Comparison of ENCODE assay signal across 8 mouse cellular contexts in the genomic region with DNA sequence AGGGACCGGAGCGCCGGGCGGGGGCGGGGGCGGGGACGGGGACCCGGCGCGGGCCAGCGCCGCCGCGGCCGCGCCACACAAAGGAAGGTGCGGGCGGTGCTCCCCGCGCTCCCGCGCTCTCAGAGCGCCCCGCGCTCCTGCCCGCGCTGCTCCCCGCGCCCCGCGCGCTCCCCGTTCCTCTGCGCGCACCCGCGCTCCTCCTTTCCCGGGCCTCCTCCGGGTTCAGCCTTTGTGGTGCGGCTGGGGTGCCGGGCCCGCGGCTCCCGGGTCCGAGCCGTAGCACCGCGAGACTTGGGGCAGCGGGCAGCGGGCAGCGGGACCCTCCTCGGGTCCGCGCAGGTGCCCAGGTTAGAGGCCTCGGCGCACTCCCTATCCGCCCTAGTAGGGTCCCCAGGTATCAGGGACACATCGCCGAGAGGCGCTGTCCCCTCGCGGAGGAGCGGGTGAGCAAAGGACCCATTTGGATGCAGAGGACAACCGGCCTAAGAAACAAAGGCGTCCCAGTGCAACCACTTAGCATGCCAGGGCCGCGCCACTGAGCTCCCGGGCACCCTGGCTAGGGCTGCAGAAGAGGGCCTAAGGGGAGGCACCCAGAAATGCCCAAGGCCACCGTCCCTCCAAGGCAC. TPM values are rescaled to one million over a fixed set of nuclear protein-coding genes. Genes with fewer than 3 reads are reported as not detected.
A peak's percentile ranks its signal among the peaks of the same experiment; 100 is the strongest.
DNase-seq lines count a peak whose midpoint lies in the region; ATAC-seq and TF ChIP-seq lines count a peak whose summit lies in the region.

TSS of gene Arnt2 (minus strand) at position 281 of the 626 bp plus-strand sequence.

- H3K27me3 ChIP-seq in limb, embryonic 13.5 days = no peaks in the 10 kb centered on the region
- no peaks in the 10 kb centered on the region for H3K27me3 ChIP-seq in neural tube, embryonic 13.5 days

- H3K9me3 ChIP-seq in limb, embryonic 13.5 days = no peaks in the 10 kb centered on the region
- no peaks in the 10 kb centered on the region for H3K9me3 ChIP-seq in neural tube, embryonic 13.5 days

- no peak for TF ChIP-seq CTCF in gastrocnemius, adult 2 months (IDR thresholded peaks at IDR 0.05)

- peak within 1 kb of the TSS; percentile 69 for H3K4me3 ChIP-seq in gastrocnemius, adult 2 months
- peak within 1 kb of the TSS; percentile 73 for H3K4me3 ChIP-seq in limb, embryonic 13.5 days
- H3K4me3 ChIP-seq in neural tube, embryonic 13.5 days = peak within 1 kb of the TSS; percentile 78

- ATAC-seq in frontal cortex, adult (ENCODE audit: low TSS enrichment) = peak; percentile 77
- peak; percentile 82 for ATAC-seq in limb, embryonic 13.5 days (ENCODE audit: low FRiP score, low read depth)
- ATAC-seq in neural tube, embryonic 13.5 days (ENCODE audit: low read depth) = peak; percentile 91

- peaks cover 20% of the 10 kb centered on the region for H3K4me1 ChIP-seq in limb, embryonic 13.5 days
- peaks cover 40% of the 10 kb centered on the region for H3K4me1 ChIP-seq in neural tube, embryonic 13.5 days (replicated peaks)

- peak within 1 kb of the TSS; percentile 87 for H3K9ac ChIP-seq in limb, embryonic 13.5 days
- peak within 1 kb of the TSS; percentile 91 for H3K9ac ChIP-seq in neural tube, embryonic 13.5 days

- no peak within 1 kb of the TSS; the same call in 1 of the 2 replicates for H3K27ac ChIP-seq in gastrocnemius, adult 2 months
- H3K27ac ChIP-seq in limb, embryonic 13.5 days = peak within 1 kb of the TSS; percentile 89
- H3K27ac ChIP-seq in neural tube, embryonic 13.5 days (replicated peaks) = peak within 1 kb of the TSS; percentile 97

- DNase-seq in gastrocnemius, adult 2 months = peak; percentile 15
- DNase-seq in gastrocnemius, postnatal 14 days = no peak
- DNase-seq in cerebellum, adult 8-10 months = peak; percentile 56
- peak; percentile 33 for DNase-seq in kidney, adult 9 months
- DNase-seq in natural killer cell, adult 2 months (ENCODE audit: low spot score in 2 of 2) = no peak

- WGBS in limb, embryonic 13.5 days = under 1% methylated on average over 42 of the region's 69 CpGs
- WGBS in neural tube, embryonic 13.5 days = under 1% methylated on average over 55 of the region's 69 CpGs

- H3K36me3 ChIP-seq in limb, embryonic 13.5 days = peaks cover 11% of the 10 kb centered on the region
- H3K36me3 ChIP-seq in neural tube, embryonic 13.5 days = peaks cover 10% of the 10 kb centered on the region; the same call in 1 of the 2 replicates

- H3K4me2 ChIP-seq in limb, embryonic 13.5 days (replicated peaks) = peak within 1 kb of the TSS; percentile 77
- H3K4me2 ChIP-seq in neural tube, embryonic 13.5 days = peak within 1 kb of the TSS; percentile 75

- intact Hi-C loops in gastrocnemius, adult 2 months (cut with DNase I) = no loop called here
- intact Hi-C loops in gastrocnemius, postnatal 14 days (cut with DNase I; ENCODE audit: low total_unique reads) = no loop called here

RNA-seq across cellular contexts. Expression of gene Arnt2, which starts in this region (rescaled TPM):
- total RNA-seq in gastrocnemius, adult 2 months (2021) = under 1 TPM; 0.46 to 0.86 TPM
- total RNA-seq in gastrocnemius, postnatal 14 days (2021) = 1 to 10 TPM; 1.1 to 2.0 TPM
- 14.5 and 15.9 TPM in 2 replicates for polyA plus RNA-seq in limb, embryonic 13.5 days (2015; fragmentation: Nextera tagmentation; extraction: Ambion mirVana)
- polyA plus RNA-seq in neural tube, embryonic 13.5 days (2015; fragmentation: Nextera tagmentation; extraction: Ambion mirVana) = 47.8 and 48.8 TPM in 2 replicates

Comparison
In these comparisons a context has a peak if more than half of its experiments do, and no peak if none do; other contexts are left out.
1. Peak in DNase-seq and H3K4me3 ChIP-seq in gastrocnemius, adult 2 months; RNA of the gene not detected or under 1 TPM.
2. DNase-seq: peak in cerebellum, adult 8-10 months (single experiment) and kidney, adult 9 months (single experiment); none in gastrocnemius, postnatal 14 days (single experiment) and natural killer cell, adult 2 months (0 of 2).
3. Peak in every context shown above with its lines, with median percentiles within 50 percentile points of each other: H3K4me3 ChIP-seq and ATAC-seq.